Mouse (Mus musculus) layer of hippocampus, adult 11-12 months (tissue): ENCODE measurements at regions not wholly inside any gene's neighbourhood (a gene's known extent, or its start where the extent isn't known, plus 50 kb on each side); places are given as distances from the start of the nearest gene placed in this dataset.
A peak's percentile ranks its signal among the peaks of the same experiment; 100 is the strongest.

ENCODE experiments used
- DNase-seq: peaks from one replicate; pipeline ENCODE4 v3.0.0; 2022; ENCODE audit warnings: low spot score

GRCm38 (mm10) chr12:99096930-99097617 is 176.7 kb downstream of the Ttc8 start:
- peak; percentile 93 for DNase-seq

GRCm38 (mm10) chr12:99097618-99098066 is 177.3 kb downstream of the Ttc8 start:
- DNase-seq = no peak

DNA sequence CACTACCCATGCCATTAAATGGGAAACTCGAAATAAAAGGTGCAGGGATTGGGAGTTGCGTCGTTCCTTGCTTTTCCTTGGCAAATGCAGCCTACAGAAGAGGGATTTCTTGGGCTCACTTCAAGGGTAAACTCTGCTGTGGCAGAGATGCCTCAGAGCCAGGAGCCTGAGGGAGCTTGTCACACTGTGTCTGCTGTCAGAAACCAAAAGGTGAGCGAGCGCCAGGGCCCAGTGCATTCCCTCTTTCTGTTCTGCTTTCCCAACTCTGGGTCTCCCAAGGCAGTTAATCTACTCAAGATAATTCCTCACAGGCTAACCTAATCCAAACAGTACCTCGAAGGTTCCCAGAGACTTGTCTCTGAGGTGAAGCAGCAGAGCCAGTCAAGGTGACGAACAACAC is 179.5 kb downstream of the Ttc8 start:
- no peak for DNase-seq

DNA sequence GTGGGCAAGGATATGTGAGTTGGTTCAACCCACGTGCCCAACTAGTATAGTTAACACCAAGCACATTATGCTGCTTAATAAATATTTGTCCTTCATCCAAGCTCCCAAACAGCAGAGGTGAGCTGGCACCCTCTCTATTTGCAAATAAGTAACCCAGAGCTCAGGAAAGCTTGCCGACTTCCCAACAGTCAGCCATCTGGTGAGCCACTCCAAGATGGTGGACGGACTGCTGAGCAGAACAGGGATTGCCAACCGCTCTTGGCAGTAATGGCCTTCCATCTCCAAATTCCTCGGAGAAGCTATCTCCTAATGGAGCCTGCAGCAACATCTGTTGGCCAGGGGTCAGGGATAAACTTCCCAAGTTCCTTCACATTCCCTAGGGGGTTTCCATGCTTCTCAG is 188.2 kb downstream of the Ttc8 start:
- DNase-seq = no peak

GRCm38 (mm10) chr12:99113781-99114180 is 193.4 kb downstream of the Ttc8 start:
- no peak for DNase-seq

- no peak for DNase-seq
These were observed 196.1 kb downstream of the Ttc8 start for GRCm38 (mm10) chr12:99116491-99116890.

DNA sequence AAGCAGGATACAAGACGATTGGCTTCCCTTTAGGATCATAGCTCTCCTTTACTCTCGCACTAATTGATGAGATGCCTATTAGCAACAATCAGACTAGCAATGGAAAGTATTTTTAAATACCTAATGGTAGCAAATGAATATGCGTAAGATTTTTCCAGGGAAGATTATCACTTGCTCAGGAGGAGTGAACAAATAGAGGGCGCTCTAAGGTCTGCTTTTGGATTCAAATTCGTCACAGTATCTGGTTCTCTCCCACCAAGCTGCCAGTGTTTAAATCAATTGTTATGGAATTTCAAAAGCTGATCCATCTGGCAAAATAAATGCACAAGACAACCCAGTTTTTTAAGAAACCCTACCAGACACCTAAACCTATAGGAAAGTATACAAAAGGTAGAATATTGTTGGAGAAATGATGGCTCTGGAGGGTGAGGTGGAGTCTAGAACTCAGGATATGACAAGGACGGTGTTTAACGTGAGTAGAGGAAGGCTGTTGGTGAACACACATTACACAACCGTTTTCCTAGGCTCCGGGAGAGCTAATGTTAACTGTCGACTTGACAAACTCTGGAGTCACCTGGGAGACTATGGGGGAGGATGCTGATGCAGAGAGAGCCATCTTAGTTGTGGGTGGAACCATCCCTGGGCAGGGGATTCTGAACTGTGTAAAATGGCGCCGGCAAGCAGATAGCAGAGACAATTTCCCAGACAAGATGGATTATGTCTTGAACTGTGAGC is 198.2 kb downstream of the Ttc8 start:
- DNase-seq = no peak

DNA sequence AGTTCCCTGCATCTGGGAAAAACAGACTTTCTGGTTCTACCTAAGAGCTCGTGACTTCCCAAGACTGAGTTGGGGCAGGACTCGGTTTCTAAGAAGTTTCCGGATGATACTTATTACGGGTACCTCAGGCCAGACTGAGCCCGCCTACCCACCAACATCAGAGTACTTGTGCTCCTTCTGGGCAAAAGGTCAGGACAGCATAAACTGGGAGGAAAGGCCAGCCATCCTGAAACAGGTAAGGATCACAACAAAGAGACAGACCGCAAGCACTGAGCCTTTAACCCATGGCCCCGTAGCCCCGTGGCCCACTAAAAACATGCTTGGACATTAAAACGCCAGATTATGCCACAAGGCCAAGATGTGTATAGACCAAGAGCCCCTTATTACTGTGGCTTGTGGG is 199.6 kb downstream of the Ttc8 start:
- no peak for DNase-seq

- peak; percentile 66 for DNase-seq
These were observed 203.5 kb downstream of the Ttc8 start for GRCm38 (mm10) chr12:99123611-99124495.

DNA sequence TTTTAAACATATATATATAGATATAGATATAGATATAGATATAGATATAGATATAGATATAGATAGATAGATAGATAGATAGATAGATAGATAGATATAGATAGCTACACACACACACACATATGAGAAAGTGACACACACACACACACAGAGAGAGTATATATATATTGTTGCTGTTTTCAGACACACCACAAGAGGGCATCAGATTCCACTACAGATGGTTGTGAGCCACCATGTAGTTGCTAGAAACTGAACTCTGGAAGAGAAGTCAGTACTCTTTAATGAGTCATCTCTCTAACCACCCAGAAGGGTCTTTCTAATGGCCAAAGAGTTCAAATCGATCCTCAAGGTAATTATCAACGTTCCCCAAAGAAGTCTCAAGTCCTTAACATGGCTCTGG is 205.8 kb downstream of the Ttc8 start:
- no peak for DNase-seq
